ENCODE assay signal across 10 mouse cellular contexts in genomic region chr14:34540685-34541162, GRCm38 (mm10). TPM values are rescaled to one million over a fixed set of nuclear protein-coding genes. Genes with fewer than 3 reads are reported as not detected.
DNase-seq lines count a peak whose midpoint lies in the region; ATAC-seq lines count a peak whose summit lies in the region.
"Had no signal": no experiment of that assay in that cellular context is flagged by ENCODE, and none has a peak within 500 bp of the region (broad histone marks: within the 10 kb centered on the region; RNA-seq: fewer than 3 reads in every experiment).

No protein-coding gene starts in this region.

- no peaks in the 10 kb centered on the region for H3K9me3 ChIP-seq in liver, embryonic 11.5 days (ENCODE audit: control insufficient read depth, low read length)
- H3K9me3 ChIP-seq in embryonic facial prominence, embryonic 15.5 days (replicated peaks), result no peaks in the 10 kb centered on the region
- no peaks in the 10 kb centered on the region for H3K9me3 ChIP-seq in limb, embryonic 10.5 days (replicated peaks)

- 11% methylated on average over 17 of the region's 17 CpGs for WGBS in liver, embryonic 11.5 days
- 23% methylated on average over 16 of the region's 17 CpGs for WGBS in embryonic facial prominence, embryonic 15.5 days
- WGBS in limb, embryonic 10.5 days, result 8% methylated on average over 16 of the region's 17 CpGs

- ATAC-seq in liver, embryonic 11.5 days (replicated peaks; ENCODE audit: low FRiP score), result 0 out of 2 replicates have a peak, but pooled peaks have one; percentile 10
- ATAC-seq in embryonic facial prominence, embryonic 15.5 days (ENCODE audit: insufficient number of reproducible peaks, low FRiP score, low TSS enrichment, low read depth), result peak; percentile 34; the same call in 1 of the 2 replicates

- no peak for DNase-seq in liver, embryonic 11.5 days (ENCODE audit: low spot score)
- no peak for DNase-seq in liver
- DNase-seq in heart, postnatal 10 days, result peak; percentile 74 to 77
- peak; percentile 45 for DNase-seq in limb, embryonic 10.5 days (ENCODE audit: low spot score)
- DNase-seq in ovary, postnatal 36 days (ENCODE audit: low spot score), result peak; percentile 63
- DNase-seq in right cerebral cortex, adult 2 months (ENCODE audit: low spot score in 2 of 2), result no peak
- DNase-seq in cerebellum, postnatal 14 days, result no peak

- H3K9ac ChIP-seq in liver, embryonic 11.5 days (ENCODE audit: low read depth, low read length), result no peak overlapping the region
- H3K9ac ChIP-seq in embryonic facial prominence, embryonic 15.5 days, result no peak overlapping the region

- intact Hi-C loops in heart, postnatal 10 days (cut with DNase I), result no loop called here

- no peaks in the 10 kb centered on the region for H3K36me3 ChIP-seq in liver, embryonic 11.5 days (ENCODE audit: control insufficient read depth, insufficient read depth, low read length)
- no peaks in the 10 kb centered on the region for H3K36me3 ChIP-seq in embryonic facial prominence, embryonic 15.5 days
- no peaks in the 10 kb centered on the region for H3K36me3 ChIP-seq in limb, embryonic 10.5 days

- no peaks in the 10 kb centered on the region for H3K4me1 ChIP-seq in liver, embryonic 11.5 days (replicated peaks; ENCODE audit: control insufficient read depth, insufficient read depth, low read length)
- H3K4me1 ChIP-seq in embryonic facial prominence, embryonic 15.5 days, result no peaks in the 10 kb centered on the region
- H3K4me1 ChIP-seq in limb, embryonic 10.5 days, result peaks cover 6% of the 10 kb centered on the region

- no peak overlapping the region for H3K27ac ChIP-seq in liver, embryonic 11.5 days (ENCODE audit: low read depth, low read length)
- peak overlapping the region; percentile 58 for H3K27ac ChIP-seq in embryonic facial prominence, embryonic 15.5 days (replicated peaks)
- H3K27ac ChIP-seq in limb, embryonic 10.5 days, result peak overlapping the region; percentile 79

- H3K27me3 ChIP-seq in liver, embryonic 11.5 days (replicated peaks; ENCODE audit: control insufficient read depth, insufficient read depth, low read length), result peaks cover 13% of the 10 kb centered on the region
- H3K27me3 ChIP-seq in embryonic facial prominence, embryonic 15.5 days, result no peaks in the 10 kb centered on the region
- H3K27me3 ChIP-seq in limb, embryonic 10.5 days (ENCODE audit: low read depth, poor library complexity, severe bottlenecking), result peaks cover 30% of the 10 kb centered on the region
- H3K27me3 ChIP-seq: CH12.LX had no signal

- H3K4me3 ChIP-seq in liver, embryonic 11.5 days (ENCODE audit: low read depth, low read length), result no peak overlapping the region
- no peak overlapping the region for H3K4me3 ChIP-seq in embryonic facial prominence, embryonic 15.5 days (replicated peaks)
- peak overlapping the region; percentile 25; the same call in 1 of the 2 replicates for H3K4me3 ChIP-seq in limb, embryonic 10.5 days

- peak overlapping the region; percentile 38 for H3K4me2 ChIP-seq in liver, embryonic 11.5 days
- peak overlapping the region; percentile 22; the same call in 1 of the 2 replicates for H3K4me2 ChIP-seq in embryonic facial prominence, embryonic 15.5 days (replicated peaks)

RNA-seq across cellular contexts. Expression of gene 9230112D13Rik, which starts 18.1 kb away (rescaled TPM):
- polyA plus RNA-seq in liver, embryonic 11.5 days (2014; fragmentation: Nextera tagmentation; extraction: Ambion mirVana), result not detected in 2 replicates
- polyA plus RNA-seq in embryonic facial prominence, embryonic 15.5 days (2015; fragmentation: Nextera tagmentation; extraction: Ambion mirVana), result not detected in 2 replicates
- not detected for total RNA-seq in heart, postnatal 10 days (2021)
- polyA plus RNA-seq in limb, embryonic 10.5 days (2016; fragmentation: Nextera tagmentation; extraction: Ambion mirVana), result not detected in 2 replicates

RNA-seq across cellular contexts. Expression of gene Bmpr1a, which starts 37.6 kb away (rescaled TPM):
- polyA plus RNA-seq in liver, embryonic 11.5 days (2014; fragmentation: Nextera tagmentation; extraction: Ambion mirVana), result 17.4 and 18.0 TPM in 2 replicates
- polyA plus RNA-seq in embryonic facial prominence, embryonic 15.5 days (2015; fragmentation: Nextera tagmentation; extraction: Ambion mirVana), result 51.0 and 54.2 TPM in 2 replicates
- 100 to 1,000 TPM in 1 of 2 experiments, 10 to 100 TPM in 1; 83.2 to 115 TPM for total RNA-seq in heart, postnatal 10 days (2021)
- polyA plus RNA-seq in limb, embryonic 10.5 days (2016; fragmentation: Nextera tagmentation; extraction: Ambion mirVana), result 45.7 and 58.5 TPM in 2 replicates

RNA-seq across cellular contexts. Expression of gene Ldb3, which starts 47.8 kb away (rescaled TPM):
- polyA plus RNA-seq in liver, embryonic 11.5 days (2014; fragmentation: Nextera tagmentation; extraction: Ambion mirVana), result 0.38 and 2.7 TPM in 2 replicates
- 25.9 and 33.6 TPM in 2 replicates for polyA plus RNA-seq in embryonic facial prominence, embryonic 15.5 days (2015; fragmentation: Nextera tagmentation; extraction: Ambion mirVana)
- 100 to 1,000 TPM; 879 to 920 TPM for total RNA-seq in heart, postnatal 10 days (2021)
- polyA plus RNA-seq in limb, embryonic 10.5 days (2016; fragmentation: Nextera tagmentation; extraction: Ambion mirVana), result 0.11 and 0.48 TPM in 2 replicates

RNA-seq across cellular contexts. Expression of gene Opn4, which starts 59.2 kb away (rescaled TPM):
- polyA plus RNA-seq in liver, embryonic 11.5 days (2014; fragmentation: Nextera tagmentation; extraction: Ambion mirVana), result not detected in 2 replicates
- polyA plus RNA-seq in embryonic facial prominence, embryonic 15.5 days (2015; fragmentation: Nextera tagmentation; extraction: Ambion mirVana), result 0.45 and 0.46 TPM in 2 replicates
- 1 to 10 TPM; 2.0 to 2.3 TPM for total RNA-seq in heart, postnatal 10 days (2021)
- polyA plus RNA-seq in limb, embryonic 10.5 days (2016; fragmentation: Nextera tagmentation; extraction: Ambion mirVana), result not detected in 2 replicates
- total RNA-seq: CH12.LX had no signal
- polyA plus RNA-seq: gonadal fat pad, adult 2 months had no signal

Comparison
In these comparisons a context has a peak if more than half of its experiments do, and no peak if none do; other contexts are left out.
1. DNase-seq: peak in heart, postnatal 10 days (2 of 2), limb, embryonic 10.5 days (single experiment) and ovary, postnatal 36 days (single experiment); none in liver, embryonic 11.5 days (single experiment), liver (single experiment), right cerebral cortex, adult 2 months (0 of 2) and cerebellum, postnatal 14 days (0 of 2).